Mouse (Mus musculus) neural tube, embryonic 13.5 days (tissue): Measurements from ENCODE around the gene Lct. TPM values are rescaled to one million over a fixed set of nuclear protein-coding genes. Genes with fewer than 3 reads are reported as not detected.
"Not testable (repeated sequence)": the region's sequence is repeated elsewhere in the genome, so short reads cannot be mapped to it uniquely, and the experiment has no call there.

Experiments used
- ATAC-seq: fragments of 200-750 bp; cut with Nextera tagmentation; 2 replicates; pipeline ENCODE4 v1.8.0; 2017; ENCODE audit warnings: low read depth, mild to moderate bottlenecking, moderate TSS enrichment, moderate library complexity
- H3K27ac ChIP-seq: fragments of 300-500 bp; sonication (generic); replicated peaks from 2 replicates; pipeline ENCODE4 v1.5.1; 2015; ENCODE audit warnings: moderate library complexity, mild to moderate bottlenecking, inconsistent platforms
- H3K27me3 ChIP-seq: fragments of 300-500 bp; sonication (generic); 2 replicates; pipeline ENCODE4 v1.6.1; 2015; ENCODE audit warnings: mild to moderate bottlenecking, inconsistent platforms
- H3K36me3 ChIP-seq: fragments of 300-500 bp; sonication (generic); 2 replicates; pipeline ENCODE4 v1.6.1; 2015; ENCODE audit warnings: mild to moderate bottlenecking, inconsistent platforms
- H3K4me1 ChIP-seq: fragments of 300-500 bp; sonication (generic); replicated peaks from 2 replicates; pipeline ENCODE4 v1.6.1; 2015; ENCODE audit warnings: inconsistent platforms
- H3K4me2 ChIP-seq: fragments of 300-500 bp; sonication (generic); 2 replicates; pipeline ENCODE4 v1.6.1; 2015; ENCODE audit warnings: inconsistent platforms, mild to moderate bottlenecking, moderate library complexity
- H3K4me3 ChIP-seq: fragments of 300-500 bp; sonication (generic); 2 replicates; pipeline ENCODE4 v1.5.1; 2015; ENCODE audit warnings: mild to moderate bottlenecking, inconsistent platforms
- H3K9ac ChIP-seq: fragments of 300-500 bp; sonication (generic); 2 replicates; pipeline ENCODE4 v1.6.1; 2015; ENCODE audit warnings: moderate library complexity, mild to moderate bottlenecking, inconsistent platforms
- H3K9me3 ChIP-seq: fragments of 300-500 bp; sonication (generic); 2 replicates; pipeline ENCODE4 v1.6.1; 2016; ENCODE audit warnings: inconsistent platforms
- WGBS: fragments of 180-500 bp; shearing (Covaris S2); methylation state at CpG from one replicate; pipeline ENCODE4 v1.1.7; 2015; 5-methylcytosine and 5-hydroxymethylcytosine counted together
- polyA plus RNA-seq: library from polyadenylated mRNA; unstranded; fragments of >200 nt; fragmentation: Nextera tagmentation; extraction: Ambion mirVana; gene quantifications from 2 replicates; pipeline ENCODE4 v1.2.1, GENCODE M21; 2015

Gene Lct
- polyA plus RNA-seq, 1 experiment from 2014 or later, result 0.04 TPM

- Histone ChIP-seq H3K4me1 (no peaks in the 10 kb centered on the region), H3K4me2 (no peak overlapping the region), H3K9me3 (no peaks in the 10 kb centered on the region), H3K4me3 (no peak overlapping the region), H3K27ac (no peak overlapping the region), H3K36me3 (peaks cover 75% of the 10 kb centered on the region), H3K27me3 (no peaks in the 10 kb centered on the region), H3K9ac (no peak overlapping the region)
- 88% methylated on average over 13 of the region's 13 CpGs for WGBS
- ATAC-seq, result no peak
These were observed 9.7 kb upstream of the Lct start for GRCm38 (mm10) chr1:128337708-128338320.

DNA sequence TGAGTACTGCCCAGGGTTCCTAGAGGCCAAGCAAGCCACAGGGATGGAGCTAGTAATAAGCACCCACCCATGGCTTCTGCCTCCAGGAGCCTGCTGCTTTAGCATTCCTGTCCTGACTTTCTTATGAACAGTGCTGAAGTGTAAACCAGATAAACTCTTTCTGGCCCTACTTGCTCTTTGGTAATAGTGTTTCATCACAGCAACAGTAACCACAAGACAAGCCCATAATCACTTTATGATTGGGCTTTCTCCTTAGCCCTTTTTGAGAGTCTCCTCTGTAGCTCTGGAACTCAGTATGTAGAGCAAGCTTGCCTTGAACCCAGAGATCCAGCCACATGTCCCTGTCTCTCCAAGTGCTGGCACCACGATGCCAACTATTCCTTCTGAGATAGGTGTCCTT, 2.2 kb upstream of the Lct start:
- no peaks in the 10 kb centered on the region for H3K9me3 ChIP-seq
- WGBS, result 96% methylated on average over 1 of the region's 1 CpGs

GRCm38 (mm10) chr1:128327165-128327564, 953 bp downstream of the Lct start:
- no peaks in the 10 kb centered on the region for H3K9me3 ChIP-seq
- peaks cover 18% of the 10 kb centered on the region for H3K36me3 ChIP-seq
- H3K4me2 ChIP-seq, result no peak overlapping the region
- no peaks in the 10 kb centered on the region for H3K27me3 ChIP-seq
- no peak overlapping the region for H3K9ac ChIP-seq
- H3K4me3 ChIP-seq, result no peak overlapping the region
- H3K27ac ChIP-seq, result no peak overlapping the region
- 89% methylated on average over 1 of the region's 1 CpGs for WGBS
- no peaks in the 10 kb centered on the region for H3K4me1 ChIP-seq
- ATAC-seq, result no peak

More for the DNA sequence above, 2.2 kb upstream of the Lct start:
- Histone ChIP-seq H3K27ac (no peak overlapping the region), H3K36me3 (peaks cover 49% of the 10 kb centered on the region), H3K9ac (no peak overlapping the region), H3K4me2 (no peak overlapping the region), H3K27me3 (no peaks in the 10 kb centered on the region), H3K4me3 (no peak overlapping the region), H3K4me1 (no peaks in the 10 kb centered on the region)
- ATAC-seq, result no peak

- no peaks in the 10 kb centered on the region for H3K27me3 ChIP-seq
- no peak overlapping the region for H3K4me2 ChIP-seq
- no peaks in the 10 kb centered on the region for H3K9me3 ChIP-seq
- ATAC-seq, result no peak
- no peak overlapping the region for H3K4me3 ChIP-seq
- H3K9ac ChIP-seq, result no peak overlapping the region
- WGBS, result 87% methylated on average over 2 of the region's 2 CpGs
- H3K27ac ChIP-seq, result no peak overlapping the region
- no peaks in the 10 kb centered on the region for H3K4me1 ChIP-seq
- H3K36me3 ChIP-seq, result no peaks in the 10 kb centered on the region; the same call in 1 of the 2 replicates
These were observed 3.3 kb downstream of the Lct start for GRCm38 (mm10) chr1:128324776-128325175.

DNA sequence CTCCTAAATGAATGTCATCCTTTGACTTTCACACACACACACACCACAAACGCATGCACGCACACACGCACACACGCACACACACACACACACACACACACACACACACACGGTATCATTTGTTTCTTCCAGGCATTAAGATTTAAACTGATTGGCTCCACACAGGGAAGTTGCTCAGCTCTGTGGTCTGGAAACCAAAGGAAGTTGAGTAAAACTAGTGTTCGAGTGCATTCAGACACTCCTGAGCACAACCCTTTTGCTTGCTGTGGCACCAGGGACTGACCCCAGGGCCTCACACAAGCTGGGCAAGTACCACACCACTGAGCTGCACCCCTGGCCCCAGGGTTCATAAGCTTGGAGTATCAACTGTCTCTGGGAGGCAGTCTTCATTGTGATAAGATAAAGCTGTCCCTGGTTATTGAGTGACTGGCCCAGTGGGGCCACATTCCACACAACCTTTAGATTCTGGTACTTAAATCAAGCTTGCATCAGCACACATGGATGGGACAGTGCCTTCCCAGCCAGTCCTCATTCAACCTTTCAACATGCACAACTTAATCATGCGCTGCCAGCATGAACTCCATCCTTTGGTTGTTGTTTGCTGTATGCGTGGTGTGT, 5.0 kb downstream of the Lct start:
- WGBS, result 90% methylated on average over 8 of the region's 8 CpGs
- Histone ChIP-seq H3K27me3 (no peaks in the 10 kb centered on the region), H3K4me2 (no peak overlapping the region), H3K4me1 (no peaks in the 10 kb centered on the region), H3K4me3 (no peak overlapping the region), H3K36me3 (no peaks in the 10 kb centered on the region; the same call in 1 of the 2 replicates), H3K9ac (no peak overlapping the region), H3K9me3 (no peaks in the 10 kb centered on the region), H3K27ac (no peak overlapping the region)
- no peak for ATAC-seq

- WGBS, result 87% methylated on average over 6 of the region's 6 CpGs
- H3K4me2 ChIP-seq, H3K36me3 ChIP-seq, H3K9me3 ChIP-seq, ATAC-seq, H3K27me3 ChIP-seq, H3K27ac ChIP-seq, H3K9ac ChIP-seq, H3K4me1 ChIP-seq, H3K4me3 ChIP-seq: not testable (repeated sequence)
These were observed 8.9 kb downstream of the Lct start for GRCm38 (mm10) chr1:128319266-128319665.

DNA sequence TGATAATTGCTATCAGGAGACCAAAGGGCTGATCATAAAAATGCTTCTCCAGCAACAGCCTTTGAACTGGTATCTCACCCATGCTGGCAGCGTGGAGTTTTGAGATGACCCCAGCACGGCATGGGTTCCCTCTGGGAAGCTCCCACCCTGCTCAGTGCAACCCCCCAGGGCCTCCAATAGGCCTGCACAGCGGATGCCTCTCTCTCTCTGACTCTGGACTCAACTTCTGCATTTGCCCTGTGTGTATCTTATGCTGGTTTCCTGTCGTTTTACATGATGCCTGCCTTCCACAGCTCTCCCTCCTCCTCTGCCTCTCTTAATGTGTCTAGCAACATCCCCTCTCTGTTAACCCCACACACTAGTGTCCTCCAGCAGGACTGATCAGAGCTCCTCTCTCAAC, 13.5 kb downstream of the Lct start:
- Histone ChIP-seq H3K27ac (no peak overlapping the region), H3K9ac (no peak overlapping the region), H3K4me3 (no peak overlapping the region), H3K4me2 (no peak overlapping the region), H3K36me3 (no peaks in the 10 kb centered on the region), H3K4me1 (no peaks in the 10 kb centered on the region), H3K9me3 (no peaks in the 10 kb centered on the region), H3K27me3 (no peaks in the 10 kb centered on the region)
- 69% methylated on average over 4 of the region's 4 CpGs for WGBS
- no peak for ATAC-seq

GRCm38 (mm10) chr1:128309043-128309442, 19.1 kb downstream of the Lct start:
- Histone ChIP-seq H3K36me3 (no peaks in the 10 kb centered on the region), H3K27me3 (no peaks in the 10 kb centered on the region), H3K4me1 (no peaks in the 10 kb centered on the region), H3K4me3 (no peak overlapping the region), H3K9ac (no peak overlapping the region), H3K27ac (no peak overlapping the region), H3K4me2 (no peak overlapping the region), H3K9me3 (no peaks in the 10 kb centered on the region)
- WGBS, result 81% methylated on average over 3 of the region's 3 CpGs
- ATAC-seq, result no peak

- no peak overlapping the region for H3K4me2 ChIP-seq
- H3K9ac ChIP-seq, result no peak overlapping the region
- no peaks in the 10 kb centered on the region for H3K36me3 ChIP-seq
- peak; percentile 47; the same call in 1 of the 2 replicates for ATAC-seq
- H3K4me3 ChIP-seq, result no peak overlapping the region
- no peaks in the 10 kb centered on the region for H3K4me1 ChIP-seq
- H3K27me3 ChIP-seq, result no peaks in the 10 kb centered on the region
- WGBS, result 85% methylated on average over 16 of the region's 16 CpGs
- H3K9me3 ChIP-seq, result no peaks in the 10 kb centered on the region
- H3K27ac ChIP-seq, result no peak overlapping the region
These were observed 24.2 kb downstream of the Lct start for GRCm38 (mm10) chr1:128303900-128304299.

GRCm38 (mm10) chr1:128295717-128296528, 32.2 kb downstream of the Lct start:
- no peaks in the 10 kb centered on the region for H3K9me3 ChIP-seq
- 77% methylated on average over 5 of the region's 5 CpGs for WGBS
- no peak overlapping the region for H3K9ac ChIP-seq
- no peaks in the 10 kb centered on the region for H3K36me3 ChIP-seq
- no peaks in the 10 kb centered on the region for H3K27me3 ChIP-seq
- H3K27ac ChIP-seq, result no peak overlapping the region
- H3K4me2 ChIP-seq, result no peak overlapping the region
- ATAC-seq, result peak; percentile 23; the same call in 1 of the 2 replicates
- no peak overlapping the region for H3K4me3 ChIP-seq
- H3K4me1 ChIP-seq, result no peaks in the 10 kb centered on the region

GRCm38 (mm10) chr1:128295296-128295695, 32.8 kb downstream of the Lct start:
- WGBS, result 80% methylated on average over 8 of the region's 8 CpGs

GRCm38 (mm10) chr1:128293524-128293923, 34.6 kb downstream of the Lct start:
- 86% methylated on average over 12 of the region's 12 CpGs for WGBS

More at GRCm38 (mm10) chr1:128295296-128295695, 32.8 kb downstream of the Lct start:
- Histone ChIP-seq H3K27ac (no peak overlapping the region), H3K4me2 (no peak overlapping the region), H3K4me1 (no peaks in the 10 kb centered on the region), H3K27me3 (no peaks in the 10 kb centered on the region), H3K9me3 (no peaks in the 10 kb centered on the region), H3K36me3 (no peaks in the 10 kb centered on the region), H3K9ac (no peak overlapping the region), H3K4me3 (no peak overlapping the region)
- ATAC-seq, result 0 out of 2 replicates have a peak, but pooled peaks have one; percentile 15

More at GRCm38 (mm10) chr1:128293524-128293923, 34.6 kb downstream of the Lct start:
- H3K27me3 ChIP-seq, result no peaks in the 10 kb centered on the region
- H3K4me2 ChIP-seq, result no peak overlapping the region
- no peak for ATAC-seq
- no peaks in the 10 kb centered on the region for H3K4me1 ChIP-seq
- no peaks in the 10 kb centered on the region for H3K36me3 ChIP-seq
- H3K9me3 ChIP-seq, result no peaks in the 10 kb centered on the region
- no peak overlapping the region for H3K9ac ChIP-seq
- no peak overlapping the region for H3K4me3 ChIP-seq
- H3K27ac ChIP-seq, result no peak overlapping the region
